Mouse (Mus musculus) urinary bladder, postnatal 36 days (tissue): Measurements from ENCODE around the gene Kcnh1.

Source experiments
- DNase-seq, 2 experiments: peaks; one replicate each; pipeline ENCODE4 v3.0.0; 2022; ENCODE audit warnings: low spot score in 2 of 2, mixed read lengths in 1 of 2

Kcnh1 gene

GRCm38 (mm10) chr1:192405136-192405535, 214.6 kb downstream of the Kcnh1 start:
- DNase-seq, result no peak

GRCm38 (mm10) chr1:192406589-192406988, 216.0 kb downstream of the Kcnh1 start:
- DNase-seq, result no peak

- DNase-seq, result no peak
These were observed 225.2 kb downstream of the Kcnh1 start for GRCm38 (mm10) chr1:192415813-192416212.

- no peak for DNase-seq
These were observed 225.8 kb downstream of the Kcnh1 start for GRCm38 (mm10) chr1:192416241-192416821.

GRCm38 (mm10) chr1:192419176-192419575, 228.6 kb downstream of the Kcnh1 start:
- DNase-seq, result no peak

- DNase-seq, result no peak
These were observed 231.0 kb downstream of the Kcnh1 start for GRCm38 (mm10) chr1:192421377-192422166.

GRCm38 (mm10) chr1:192431423-192431822, 240.8 kb downstream of the Kcnh1 start:
- DNase-seq, result no peak

GRCm38 (mm10) chr1:192435503-192435902, 244.9 kb downstream of the Kcnh1 start:
- DNase-seq, result no peak

- no peak for DNase-seq
These were observed 248.7 kb downstream of the Kcnh1 start for GRCm38 (mm10) chr1:192439151-192439837.

GRCm38 (mm10) chr1:192442772-192443445, 252.3 kb downstream of the Kcnh1 start:
- no peak for DNase-seq

- no peak for DNase-seq
These were observed 253.6 kb downstream of the Kcnh1 start for GRCm38 (mm10) chr1:192443998-192444657.

GRCm38 (mm10) chr1:192444658-192445447, 254.3 kb downstream of the Kcnh1 start:
- peak in 1 of 2 experiments; percentile 30 for DNase-seq

GRCm38 (mm10) chr1:192446158-192446557, 255.6 kb downstream of the Kcnh1 start:
- no peak for DNase-seq

- no peak for DNase-seq
These were observed 257.1 kb downstream of the Kcnh1 start for GRCm38 (mm10) chr1:192447666-192448065.

GRCm38 (mm10) chr1:192448512-192448911, 257.9 kb downstream of the Kcnh1 start:
- DNase-seq, result no peak

GRCm38 (mm10) chr1:192449572-192450351, 259.2 kb downstream of the Kcnh1 start:
- no peak for DNase-seq

GRCm38 (mm10) chr1:192450425-192450824, 259.9 kb downstream of the Kcnh1 start:
- no peak for DNase-seq

GRCm38 (mm10) chr1:192451722-192452121, 261.1 kb downstream of the Kcnh1 start:
- DNase-seq, result no peak

GRCm38 (mm10) chr1:192454501-192454900, 263.9 kb downstream of the Kcnh1 start:
- DNase-seq, result no peak

GRCm38 (mm10) chr1:192454981-192455380, 264.4 kb downstream of the Kcnh1 start:
- no peak for DNase-seq
